Mouse (Mus musculus) cortical plate, adult 2 months (tissue): ENCODE results near the gene Zbtb5.

Experiments
- CTCF ChIP-seq: fragments of 200-500 bp; IDR thresholded peaks from 2 replicates; pipeline ENCODE4 v1.5.1; 2011; ENCODE audit warnings: mild to moderate bottlenecking, control low read depth, low read length; ENCODE audit not compliant: insufficient read depth; ENCODE audit errors: extremely low read depth
- POLR2A ChIP-seq: fragments of 200-500 bp; IDR thresholded peaks from 2 replicates; pipeline ENCODE4 v1.6.1; 2011; ENCODE audit warnings: mild to moderate bottlenecking, low read length, control low read depth; ENCODE audit not compliant: insufficient read depth; ENCODE audit errors: extremely low read depth

DNA sequence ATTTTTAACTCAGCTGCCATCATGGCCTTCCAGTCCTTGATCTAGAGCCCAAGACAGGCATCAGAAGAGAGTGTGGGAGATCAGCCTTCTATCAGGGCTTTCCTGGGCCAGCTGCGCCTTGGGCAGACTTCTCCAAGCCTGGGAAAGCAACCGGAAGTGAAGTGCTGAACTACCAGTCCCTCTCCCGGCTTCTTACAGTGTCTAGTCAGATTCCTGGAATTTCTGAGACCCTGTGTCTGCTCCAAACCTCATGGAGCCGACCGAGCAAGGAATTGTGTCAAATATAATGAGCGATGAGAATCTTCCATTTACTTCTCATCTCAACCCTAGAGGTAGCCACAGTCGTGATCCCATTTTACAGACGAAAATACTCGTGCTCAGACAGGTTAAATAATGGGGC, 53.4 kb downstream of the Zbtb5 start:
- TF ChIP-seq CTCF (no peak), POLR2A (no peak)
